Mouse (Mus musculus) small intestine, adult 2 months (tissue): ENCODE data around the gene Cox10. TPM values are rescaled to one million over a fixed set of nuclear protein-coding genes. Genes with fewer than 3 reads are reported as not detected.

ENCODE experiments used
- H3K27ac ChIP-seq: fragments of 200-500 bp; 2 replicates; pipeline ENCODE4 v1.5.1; 2012; ENCODE audit warnings: low read depth, low read length, control low read depth, inconsistent platforms; ENCODE audit not compliant: insufficient read depth
- H3K27me3 ChIP-seq: fragments of 200-500 bp; 2 replicates; pipeline ENCODE4 v1.6.1; 2012; ENCODE audit warnings: mild to moderate bottlenecking, moderate library complexity, low read length, inconsistent platforms; ENCODE audit not compliant: control insufficient read depth, insufficient read depth
- H3K36me3 ChIP-seq: fragments of 200-500 bp; 2 replicates; pipeline ENCODE4 v1.6.1; 2012; ENCODE audit warnings: mild to moderate bottlenecking, low read length, control low read depth, inconsistent platforms; ENCODE audit not compliant: control insufficient read depth, insufficient read depth
- H3K4me1 ChIP-seq: fragments of 200-500 bp; 2 replicates; pipeline ENCODE4 v1.6.1; 2012; ENCODE audit warnings: low read length, inconsistent platforms, mixed read lengths; ENCODE audit not compliant: control insufficient read depth, insufficient read depth, insufficient read length
- H3K4me3 ChIP-seq: fragments of 200-500 bp; 2 replicates; pipeline ENCODE4 v1.5.1; 2012; ENCODE audit warnings: low read depth, mild to moderate bottlenecking, control low read depth, inconsistent platforms, low read length, moderate library complexity
- CTCF ChIP-seq: fragments of 200-500 bp; IDR thresholded peaks from 2 replicates; pipeline ENCODE4 v1.5.1; 2012; ENCODE audit warnings: low read depth, mild to moderate bottlenecking, control low read depth, inconsistent platforms, low read length, moderate library complexity, mixed read lengths; ENCODE audit not compliant: insufficient replicate concordance, insufficient read length; ENCODE audit errors: extremely low read depth
- POLR2A ChIP-seq: fragments of 200-500 bp; IDR thresholded peaks from 2 replicates; pipeline ENCODE4 v1.6.1; 2012; ENCODE audit warnings: low read depth, mild to moderate bottlenecking, control low read depth, inconsistent platforms, low read length, moderate library complexity
- WGBS: fragments of 180-500 bp; shearing (Covaris S2); methylation state at CpG from one replicate; pipeline ENCODE4 v1.1.7; 2018; 5-methylcytosine and 5-hydroxymethylcytosine counted together
- polyA plus RNA-seq: library from polyadenylated mRNA; depleted of rRNA; stranded (reverse); fragments of >200 nt; gene quantifications from 2 replicates; pipeline ENCODE4 v1.2.3, GENCODE M21; 2012

Gene Cox10
- polyA plus RNA-seq, 1 experiment = 15.2 TPM

DNA sequence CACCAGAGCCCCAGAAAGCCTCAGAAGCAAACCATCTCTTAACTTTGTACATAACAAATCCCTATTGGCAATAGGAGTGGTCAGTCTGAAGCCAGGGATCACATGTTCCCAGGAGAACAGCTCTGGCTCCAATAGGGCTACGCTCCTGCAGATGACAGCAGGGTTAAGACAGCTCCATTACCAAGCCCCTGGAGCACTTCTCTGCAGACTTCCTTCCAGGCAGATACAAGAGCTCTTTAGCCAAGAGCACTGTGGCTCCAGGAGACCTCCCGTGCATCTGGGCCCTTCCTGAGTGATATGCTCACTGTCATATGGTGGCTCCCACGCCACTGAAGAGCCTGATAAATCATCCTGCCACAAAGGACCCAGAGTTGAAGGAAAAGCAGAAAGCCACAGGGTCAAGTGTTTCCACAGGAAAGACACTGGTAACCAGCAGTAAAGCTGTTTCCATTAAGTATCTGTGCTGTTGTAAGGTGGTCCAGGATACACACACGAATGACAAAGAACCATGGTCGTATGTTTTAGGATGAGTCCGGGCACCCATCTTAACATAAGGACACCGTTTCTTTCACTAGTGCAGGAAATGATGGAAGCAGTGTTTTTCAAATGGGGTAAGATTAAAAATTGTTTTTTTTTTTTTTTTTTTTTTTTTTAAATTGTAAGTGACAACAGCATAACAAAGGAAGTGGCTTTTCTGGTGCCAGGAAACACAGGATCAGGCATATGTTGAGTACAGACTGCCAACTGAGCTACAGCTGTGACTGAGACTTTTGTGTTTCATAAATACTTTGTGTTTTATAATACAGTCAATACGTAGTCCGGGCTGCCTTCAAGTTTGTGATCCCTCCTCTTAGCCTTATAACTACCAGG is 90.0 kb downstream of the Cox10 start:
- no peak overlapping the region for H3K4me3 ChIP-seq
- 81% methylated on average over 9 of the region's 9 CpGs for WGBS
- no peaks in the 10 kb centered on the region for H3K4me1 ChIP-seq
- peaks cover 12% of the 10 kb centered on the region for H3K36me3 ChIP-seq
- TF ChIP-seq CTCF (no peak), POLR2A (no peak)
- no peak overlapping the region for H3K27ac ChIP-seq
- no peaks in the 10 kb centered on the region for H3K27me3 ChIP-seq

DNA sequence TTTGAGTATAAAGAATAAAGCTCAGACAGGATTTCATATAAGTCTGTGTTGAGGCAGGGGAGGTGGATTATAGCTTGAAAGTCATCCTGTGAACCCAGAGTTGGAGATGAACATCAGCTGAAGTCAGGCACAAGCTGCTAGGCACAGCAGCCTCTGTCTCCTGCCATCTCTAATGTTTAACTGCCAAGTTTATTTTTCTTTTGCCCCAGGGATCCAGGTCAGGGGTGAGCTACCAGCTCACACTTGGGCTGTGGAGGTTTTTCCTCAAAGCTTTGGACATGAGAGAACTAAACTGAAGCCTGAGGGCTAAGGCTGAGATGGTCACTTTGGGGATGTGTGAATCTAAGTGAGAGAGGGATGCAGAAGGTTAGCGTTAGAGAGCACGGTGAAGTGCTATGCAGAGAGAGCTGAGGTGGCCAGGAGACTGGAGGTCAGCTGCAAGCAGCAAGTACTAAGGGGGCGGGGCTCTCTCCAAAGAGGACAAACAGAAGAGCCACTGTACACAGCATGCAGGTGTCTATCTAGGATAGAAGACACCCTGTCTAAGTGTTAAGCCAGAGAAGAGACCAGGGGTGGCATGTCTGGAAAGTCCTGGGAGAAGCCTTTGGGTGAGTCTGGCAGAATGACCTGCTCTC is 91.1 kb downstream of the Cox10 start:
- H3K36me3 ChIP-seq = peaks cover 10% of the 10 kb centered on the region
- H3K4me1 ChIP-seq = no peaks in the 10 kb centered on the region
- no peak overlapping the region for H3K4me3 ChIP-seq
- no peak overlapping the region for H3K27ac ChIP-seq
- no peaks in the 10 kb centered on the region for H3K27me3 ChIP-seq
- WGBS = 82% methylated on average over 3 of the region's 3 CpGs
- no peak for TF ChIP-seq CTCF
- no peak for TF ChIP-seq POLR2A

DNA sequence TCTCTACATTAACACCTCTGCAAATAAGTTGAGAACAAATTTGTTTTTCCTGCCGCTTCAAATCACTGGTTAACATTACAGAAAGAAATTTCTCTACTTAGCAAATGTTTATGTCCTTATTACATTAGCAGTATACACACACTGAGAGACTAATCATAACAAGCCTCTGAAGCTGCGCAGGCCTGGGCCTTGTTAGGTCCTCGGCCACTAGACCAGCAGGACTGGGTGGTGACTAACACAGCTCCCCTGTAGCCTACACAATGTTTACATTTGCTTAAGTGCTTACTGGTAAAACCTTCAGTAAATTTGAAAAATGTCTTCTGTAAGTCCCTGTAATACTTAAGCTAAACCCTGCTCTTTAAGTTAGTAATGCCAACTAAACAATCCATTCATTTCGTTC is 92.6 kb downstream of the Cox10 start:
- Histone ChIP-seq H3K4me1 (no peaks in the 10 kb centered on the region), H3K4me3 (no peak overlapping the region), H3K27me3 (no peaks in the 10 kb centered on the region), H3K27ac (no peak overlapping the region), H3K36me3 (peaks cover 3% of the 10 kb centered on the region; the same call in 1 of the 2 replicates)
- TF ChIP-seq POLR2A (no peak), CTCF (no peak)
- WGBS = 80% methylated on average over 4 of the region's 4 CpGs

DNA sequence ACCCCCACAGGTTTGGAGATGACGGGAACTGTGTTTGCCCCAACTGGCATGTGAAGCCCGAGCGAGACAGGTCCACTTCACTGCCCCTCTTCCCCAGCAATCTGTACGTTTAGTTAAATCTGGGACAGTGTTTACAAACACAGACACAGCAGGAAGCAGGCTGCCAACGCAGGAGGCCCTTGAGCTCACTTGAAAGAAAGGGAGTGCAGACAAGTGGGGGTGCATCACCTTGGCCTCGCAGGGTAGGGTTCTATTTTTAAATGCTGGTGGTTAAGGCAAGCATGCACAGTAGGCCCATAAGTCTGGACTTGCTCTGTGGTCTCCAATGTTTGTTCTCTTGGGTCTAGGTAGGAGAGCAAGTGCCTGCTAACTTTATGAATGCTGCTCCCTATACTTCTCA is 93.8 kb downstream of the Cox10 start:
- Histone ChIP-seq H3K4me3 (no peak overlapping the region), H3K36me3 (peaks cover 2% of the 10 kb centered on the region; the same call in 1 of the 2 replicates), H3K4me1 (no peaks in the 10 kb centered on the region), H3K27me3 (no peaks in the 10 kb centered on the region), H3K27ac (no peak overlapping the region)
- TF ChIP-seq POLR2A (no peak), CTCF (no peak)
- WGBS = 71% methylated on average over 6 of the region's 6 CpGs

DNA sequence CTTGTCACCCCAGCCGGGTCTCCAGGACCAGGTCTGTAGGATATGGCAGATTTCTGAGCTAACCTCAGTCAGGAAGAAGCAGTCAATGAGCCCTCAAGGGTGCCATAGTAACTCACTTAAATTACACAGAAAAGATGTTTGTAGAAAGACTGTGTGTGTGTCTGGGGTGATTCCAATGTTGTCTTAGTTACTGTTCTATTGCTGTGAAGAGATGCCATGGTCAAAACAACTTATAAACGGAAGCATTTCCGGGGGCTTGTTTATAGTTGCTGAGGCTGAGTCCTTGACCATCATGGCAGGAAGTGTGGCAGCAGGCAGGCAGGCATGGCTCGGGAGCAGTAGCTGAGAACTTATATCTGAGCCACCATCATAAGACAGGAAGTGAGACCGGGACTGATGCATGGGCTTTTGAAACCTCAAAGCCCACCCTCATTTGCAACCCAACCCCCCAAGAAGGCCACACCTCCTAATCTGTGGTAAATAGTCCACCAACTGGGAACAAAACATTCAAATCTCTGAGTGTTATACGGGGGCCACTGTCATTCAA is 94.6 kb downstream of the Cox10 start:
- H3K36me3 ChIP-seq = peaks cover 2% of the 10 kb centered on the region; the same call in 1 of the 2 replicates
- 73% methylated on average over 6 of the region's 6 CpGs for WGBS
- H3K4me1 ChIP-seq = no peaks in the 10 kb centered on the region
- no peaks in the 10 kb centered on the region for H3K27me3 ChIP-seq
- H3K27ac ChIP-seq = peak overlapping the region; percentile 63
- H3K4me3 ChIP-seq = no peak overlapping the region
- TF ChIP-seq POLR2A (no peak), CTCF (no peak)

DNA sequence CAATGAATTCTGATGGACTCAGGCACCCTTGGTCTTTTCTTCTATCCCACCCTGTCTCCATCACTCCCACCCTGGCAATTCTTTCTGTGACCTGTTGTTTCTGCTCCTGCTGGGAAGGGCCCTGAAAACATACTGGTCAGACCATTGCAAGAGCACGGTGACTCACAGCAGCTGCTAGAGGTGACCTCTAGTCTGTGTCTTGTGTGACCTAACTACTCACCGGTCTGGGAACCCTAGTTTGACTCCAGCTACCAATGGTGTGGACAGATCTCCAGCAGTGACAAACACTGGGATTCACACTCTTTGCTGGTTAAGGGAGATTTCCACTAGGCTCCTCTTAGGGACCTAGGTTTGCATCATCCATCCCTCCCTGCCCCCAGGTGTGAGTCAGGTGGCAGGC is 101.5 kb downstream of the Cox10 start:
- Histone ChIP-seq H3K4me3 (no peak overlapping the region), H3K36me3 (peaks cover 6% of the 10 kb centered on the region), H3K27ac (no peak overlapping the region), H3K4me1 (no peaks in the 10 kb centered on the region; the same call in 1 of the 2 replicates), H3K27me3 (no peaks in the 10 kb centered on the region)
- 80% methylated on average over 2 of the region's 2 CpGs for WGBS
- TF ChIP-seq CTCF = no peak
- no peak for TF ChIP-seq POLR2A

DNA sequence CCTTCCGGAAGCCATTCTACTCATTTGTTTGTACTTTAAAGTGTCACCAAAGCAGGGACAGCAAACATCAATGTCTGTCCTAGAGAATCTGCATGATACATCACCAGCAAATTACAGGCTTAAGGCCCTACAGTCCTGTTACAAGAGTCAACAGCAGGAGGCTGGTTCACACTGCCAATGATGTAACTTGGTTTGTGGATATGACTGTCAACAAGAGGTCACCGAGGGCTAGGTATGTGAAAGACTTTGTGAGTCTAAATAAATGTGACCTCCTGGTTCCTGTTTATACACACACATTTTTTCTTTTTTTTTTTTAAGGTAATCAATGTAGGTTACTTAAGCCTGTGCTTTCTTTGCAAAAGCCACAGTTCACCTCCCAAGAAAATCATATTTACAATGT is 102.5 kb downstream of the Cox10 start:
- peaks cover 11% of the 10 kb centered on the region for H3K36me3 ChIP-seq
- no peaks in the 10 kb centered on the region for H3K27me3 ChIP-seq
- no peak overlapping the region for H3K4me3 ChIP-seq
- 83% methylated on average over 2 of the region's 2 CpGs for WGBS
- TF ChIP-seq CTCF = no peak
- TF ChIP-seq POLR2A = no peak
- H3K4me1 ChIP-seq = no peaks in the 10 kb centered on the region; the same call in 1 of the 2 replicates
- no peak overlapping the region for H3K27ac ChIP-seq
